Mouse (Mus musculus): ENCODE data around the gene Ajap1. TPM values are rescaled to one million over a fixed set of nuclear protein-coding genes. Genes with fewer than 3 reads are reported as not detected.

Ajap1 gene
- total RNA-seq, 2 experiments from 2014 or later = 0.10 to 0.20 TPM

GRCm38 (mm10) chr4:153459503-153459902 lies 23.1 kb downstream of the Ajap1 start:
- intact Hi-C loops (cut with DNase I) = no loop called here
- DNase-seq (ENCODE audit: low spot score) = no peak

GRCm38 (mm10) chr4:153458821-153459220 lies 23.8 kb downstream of the Ajap1 start:
- no peak for DNase-seq (ENCODE audit: low spot score)
- intact Hi-C loops (cut with DNase I) = no loop called here

GRCm38 (mm10) chr4:153453496-153453895 lies 29.1 kb downstream of the Ajap1 start:
- intact Hi-C loops (cut with DNase I) = no loop called here

GRCm38 (mm10) chr4:153451516-153451915 lies 31.1 kb downstream of the Ajap1 start:
- no peak for DNase-seq (ENCODE audit: low spot score)
- intact Hi-C loops (cut with DNase I) = no loop called here

More at GRCm38 (mm10) chr4:153453496-153453895, 29.1 kb downstream of the Ajap1 start:
- no peak for DNase-seq (ENCODE audit: low spot score)

GRCm38 (mm10) chr4:153442522-153442921 lies 40.1 kb downstream of the Ajap1 start:
- no peak for DNase-seq (ENCODE audit: low spot score)
- intact Hi-C loops (cut with DNase I) = no loop called here

DNA sequence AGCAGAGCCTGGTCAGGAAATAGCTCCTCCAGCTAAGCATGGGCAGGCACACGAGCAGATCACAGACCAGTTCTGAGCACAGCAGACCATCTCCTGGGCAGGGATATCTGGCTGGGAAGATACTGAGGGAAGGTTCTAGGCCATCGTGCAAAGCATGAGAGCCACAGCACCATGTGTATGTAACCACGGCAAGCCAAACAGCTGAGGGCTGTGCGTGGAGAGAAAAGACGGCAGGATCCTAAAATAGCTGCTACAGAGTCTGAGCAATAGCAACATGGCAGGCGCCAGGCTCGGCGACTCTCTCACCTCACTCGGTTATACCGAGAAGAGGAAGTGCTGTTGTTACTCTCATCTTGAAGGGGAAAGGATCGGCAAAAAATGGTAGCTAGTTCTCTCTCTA lies 42.7 kb downstream of the Ajap1 start:
- intact Hi-C loops (cut with DNase I) = no loop called here
- no peak for DNase-seq (ENCODE audit: low spot score)

GRCm38 (mm10) chr4:153439031-153439430 lies 43.6 kb downstream of the Ajap1 start:
- intact Hi-C loops (cut with DNase I) = no loop called here
- no peak for DNase-seq (ENCODE audit: low spot score)

- intact Hi-C loops (cut with DNase I) = no loop called here
- DNase-seq (ENCODE audit: low spot score) = no peak
These were observed 45.4 kb downstream of the Ajap1 start for GRCm38 (mm10) chr4:153437196-153437595.

- intact Hi-C loops (cut with DNase I) = no loop called here
- no peak for DNase-seq (ENCODE audit: low spot score)
These were observed 46.7 kb downstream of the Ajap1 start for GRCm38 (mm10) chr4:153435917-153436316.

- intact Hi-C loops (cut with DNase I) = no loop called here
- no peak for DNase-seq (ENCODE audit: low spot score)
These were observed 52.6 kb downstream of the Ajap1 start for GRCm38 (mm10) chr4:153429971-153430370.

- DNase-seq (ENCODE audit: low spot score) = no peak
- intact Hi-C loops (cut with DNase I) = no loop called here
These were observed 56.5 kb downstream of the Ajap1 start for GRCm38 (mm10) chr4:153425961-153426656.

DNA sequence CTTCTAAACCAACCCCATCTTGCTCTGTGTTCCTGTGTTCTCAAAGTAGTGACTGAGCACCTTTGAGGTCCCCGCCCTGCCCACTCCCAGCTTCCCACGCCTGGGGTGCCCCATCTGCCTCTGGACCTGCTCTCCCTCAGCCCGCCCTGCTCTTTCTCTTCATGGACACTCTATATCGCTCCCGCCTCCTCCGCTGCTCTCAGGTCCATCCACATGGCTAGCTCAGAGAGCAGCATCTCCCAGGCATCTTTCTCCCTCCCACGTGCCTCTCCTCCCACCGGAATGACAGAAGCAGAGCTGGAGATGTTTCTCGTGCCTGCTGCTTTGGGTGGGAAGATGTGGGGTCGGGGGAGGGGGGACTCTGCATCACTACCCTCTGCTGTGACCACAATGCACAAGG lies 58.3 kb downstream of the Ajap1 start:
- intact Hi-C loops (cut with DNase I) = no loop called here
- no peak for DNase-seq (ENCODE audit: low spot score)

GRCm38 (mm10) chr4:153417926-153418325 lies 64.7 kb downstream of the Ajap1 start:
- intact Hi-C loops (cut with DNase I) = no loop called here
- DNase-seq (ENCODE audit: low spot score) = no peak

- intact Hi-C loops (cut with DNase I) = no loop called here
- no peak for DNase-seq (ENCODE audit: low spot score)
These were observed 65.3 kb downstream of the Ajap1 start for GRCm38 (mm10) chr4:153417164-153417896.

- no peak for DNase-seq (ENCODE audit: low spot score)
- intact Hi-C loops (cut with DNase I) = no loop called here
These were observed 66.5 kb downstream of the Ajap1 start for GRCm38 (mm10) chr4:153416111-153416510.

- intact Hi-C loops (cut with DNase I) = no loop called here
- DNase-seq (ENCODE audit: low spot score) = no peak
These were observed 84.2 kb downstream of the Ajap1 start for GRCm38 (mm10) chr4:153398421-153398820.

DNA sequence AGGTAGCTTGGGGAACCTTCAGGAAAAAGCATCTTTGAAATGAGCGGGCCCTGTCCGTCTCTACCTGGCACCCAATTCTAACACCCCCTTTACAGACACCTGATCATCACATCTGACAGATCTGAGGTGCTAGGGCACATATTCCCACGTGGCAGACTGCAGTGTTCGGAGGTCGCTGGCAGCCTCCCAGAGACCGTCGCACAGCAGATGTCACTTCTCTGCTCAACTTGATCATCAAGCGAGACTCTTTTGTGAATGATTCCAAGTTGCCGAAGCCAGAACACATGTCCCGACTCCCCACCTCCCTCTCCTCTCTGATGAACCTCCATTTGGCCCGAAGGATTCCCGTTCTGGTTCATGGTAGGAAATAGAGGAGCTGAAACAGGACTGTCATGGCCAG lies 95.1 kb downstream of the Ajap1 start:
- DNase-seq (ENCODE audit: low spot score) = no peak
- intact Hi-C loops (cut with DNase I) = no loop called here

DNA sequence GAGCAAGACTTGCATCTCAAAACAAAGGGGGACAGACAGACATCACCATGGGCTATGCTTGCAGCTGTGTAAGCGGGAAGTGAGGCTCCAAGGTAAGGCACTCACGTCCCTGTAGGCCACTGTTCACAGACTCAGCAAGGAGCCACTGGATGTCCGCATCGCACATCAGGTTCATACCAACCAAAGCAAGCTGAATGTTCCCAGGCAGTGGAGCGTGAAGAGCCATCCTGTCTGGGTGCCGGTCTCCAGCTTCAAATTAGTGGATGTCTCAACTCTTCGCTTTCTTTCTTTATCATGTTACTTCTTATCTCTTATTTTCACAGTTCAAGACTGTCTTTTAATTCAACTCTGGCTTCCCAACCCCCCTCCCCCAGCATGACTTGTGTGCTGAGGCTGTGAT lies 101.2 kb downstream of the Ajap1 start:
- no peak for DNase-seq (ENCODE audit: low spot score)
- intact Hi-C loops (cut with DNase I) = no loop called here

DNA sequence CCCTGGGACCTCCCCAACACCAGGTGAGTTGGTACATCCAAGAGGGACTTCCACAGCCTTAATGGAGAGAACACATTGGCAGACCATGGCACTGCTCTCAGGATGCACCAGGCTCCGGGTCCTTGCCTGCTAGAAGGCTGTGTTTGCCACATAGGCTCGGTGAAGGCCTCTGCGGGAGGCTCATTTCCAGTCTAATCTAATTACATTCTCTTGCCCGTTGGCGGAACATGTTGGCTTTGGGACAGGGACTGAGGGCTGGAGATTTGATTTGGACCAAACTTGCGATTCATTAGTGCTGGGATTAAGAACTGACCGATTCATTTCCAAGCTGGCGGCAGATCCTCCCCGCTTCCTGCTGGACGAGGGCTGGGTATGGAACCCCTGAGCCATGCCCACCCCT lies 101.7 kb downstream of the Ajap1 start:
- intact Hi-C loops (cut with DNase I) = no loop called here
- no peak for DNase-seq (ENCODE audit: low spot score)

GRCm38 (mm10) chr4:153377981-153378380 lies 104.6 kb downstream of the Ajap1 start:
- intact Hi-C loops (cut with DNase I) = loop anchor here (5.0 kb wide), 1 partner anchor 201 kb away; no protein-coding TSS in a partner anchor
- no peak for DNase-seq (ENCODE audit: low spot score)

GRCm38 (mm10) chr4:153374233-153374632 lies 108.4 kb downstream of the Ajap1 start:
- no peak for DNase-seq (ENCODE audit: low spot score)
- intact Hi-C loops (cut with DNase I) = no loop called here
